Mouse (Mus musculus) kidney, embryonic 16.5 days (tissue): Measurements from ENCODE around the gene Zbtb17. TPM values are rescaled to one million over a fixed set of nuclear protein-coding genes. Genes with fewer than 3 reads are reported as not detected.

Source experiments
- ATAC-seq: fragments of 200-750 bp; cut with Nextera tagmentation; 2 replicates; pipeline ENCODE4 v1.8.0; 2017; ENCODE audit warnings: moderate TSS enrichment; ENCODE audit not compliant: low FRiP score, low TSS enrichment
- H3K27ac ChIP-seq: fragments of 300-500 bp; sonication (generic); 2 replicates; pipeline ENCODE4 v1.5.1; 2014; ENCODE audit warnings: low read length
- H3K27me3 ChIP-seq: fragments of 300-500 bp; sonication (generic); 2 replicates; pipeline ENCODE4 v1.6.1; 2014; ENCODE audit warnings: low read length, control low read depth, mixed read lengths; ENCODE audit not compliant: insufficient read depth
- H3K36me3 ChIP-seq: fragments of 300-500 bp; sonication (generic); 2 replicates; pipeline ENCODE4 v1.6.1; 2014; ENCODE audit warnings: low read length, control low read depth, mixed read lengths; ENCODE audit not compliant: insufficient read depth
- H3K4me1 ChIP-seq: fragments of 300-500 bp; sonication (generic); 2 replicates; pipeline ENCODE4 v1.6.1; 2014; ENCODE audit warnings: low read length, control low read depth, mixed read lengths; ENCODE audit not compliant: insufficient read depth
- H3K4me2 ChIP-seq: fragments of 300-500 bp; sonication (generic); replicated peaks from 2 replicates; pipeline ENCODE4 v1.6.1; 2014; ENCODE audit warnings: low read depth, low read length
- H3K4me3 ChIP-seq: fragments of 300-500 bp; sonication (generic); 2 replicates; pipeline ENCODE4 v1.5.1; 2014; ENCODE audit warnings: mild to moderate bottlenecking, low read length
- H3K9ac ChIP-seq: fragments of 300-500 bp; sonication (generic); replicated peaks from 2 replicates; pipeline ENCODE4 v1.6.1; 2014; ENCODE audit warnings: low read length
- H3K9me3 ChIP-seq: fragments of 300-500 bp; sonication (generic); 2 replicates; pipeline ENCODE4 v1.6.1; 2016; ENCODE audit warnings: low read length, control low read depth
- WGBS: fragments of 180-500 bp; shearing (Covaris S2); extraction: QIAGEN DNeasy Blood & Tissue Kit; methylation state at CpG from one replicate; pipeline ENCODE4 v1.1.7; 2014; 5-methylcytosine and 5-hydroxymethylcytosine counted together
- polyA plus RNA-seq: library from polyadenylated mRNA; unstranded; fragments of >200 nt; fragmentation: Nextera tagmentation; extraction: Ambion mirVana; gene quantifications from 2 replicates; pipeline ENCODE4 v1.2.1, GENCODE M21; 2015

Gene Zbtb17
- polyA plus RNA-seq, result 41.7 and 43.1 TPM in 2 replicates

DNA sequence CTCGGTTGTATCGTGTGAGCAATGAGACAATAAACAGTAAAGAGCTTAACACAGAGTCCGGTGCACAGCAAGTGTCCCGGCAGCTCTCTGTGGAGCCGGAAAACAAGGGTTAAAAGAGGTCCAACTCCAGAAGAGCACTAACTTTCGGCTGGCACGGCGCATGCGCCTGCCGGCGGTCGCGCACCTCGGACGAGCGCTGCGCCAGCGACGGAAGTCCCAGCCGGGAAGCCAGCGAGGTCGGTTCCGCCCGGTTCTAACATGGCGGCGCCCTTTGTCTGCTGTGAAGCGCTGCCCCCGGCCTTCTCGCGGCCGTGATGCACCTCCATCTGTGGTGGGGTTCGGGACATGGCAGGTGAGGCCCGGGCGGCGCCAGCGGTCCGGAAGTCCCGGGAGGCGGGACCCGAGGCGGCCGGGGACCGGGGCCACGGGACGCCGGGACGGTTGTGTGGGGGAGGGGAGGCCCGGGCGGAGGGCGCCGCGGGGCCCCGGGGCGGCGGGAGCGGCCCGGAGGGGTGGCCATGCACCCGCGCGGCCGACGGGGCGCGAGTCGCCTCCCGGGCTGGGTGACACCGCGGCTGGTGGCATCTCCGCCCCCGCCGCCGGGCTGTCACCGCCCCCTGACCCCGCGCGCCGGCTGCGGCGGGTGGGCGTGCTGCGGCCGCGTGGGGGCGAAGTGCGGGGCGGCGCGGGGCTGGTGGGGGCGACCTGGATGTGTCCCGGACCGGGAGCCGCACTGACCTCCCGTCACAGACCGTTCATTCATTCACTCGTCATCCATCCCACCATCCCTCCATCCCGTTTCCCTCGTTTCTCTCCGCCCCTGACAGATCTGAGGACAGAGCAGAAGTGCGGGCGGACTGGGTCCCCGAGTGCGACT is at the start of gene Zbtb17:
TSS of gene Zbtb17 (plus strand) at position 204 of the 877 bp plus-strand sequence.
- H3K9me3 ChIP-seq, result no peaks in the 10 kb centered on the region
- under 1% methylated on average over 84 of the region's 102 CpGs for WGBS
- H3K27me3 ChIP-seq, result no peaks in the 10 kb centered on the region
- peak within 1 kb of the TSS; percentile 83 for H3K4me2 ChIP-seq
- H3K4me3 ChIP-seq, result peak within 1 kb of the TSS; percentile 98
- peaks cover 21% of the 10 kb centered on the region for H3K4me1 ChIP-seq
- peak; percentile 91 for ATAC-seq
- H3K27ac ChIP-seq, result peak within 1 kb of the TSS; percentile 71
- peak within 1 kb of the TSS; percentile 99 for H3K9ac ChIP-seq
- H3K36me3 ChIP-seq, result peaks cover 26% of the 10 kb centered on the region

DNA sequence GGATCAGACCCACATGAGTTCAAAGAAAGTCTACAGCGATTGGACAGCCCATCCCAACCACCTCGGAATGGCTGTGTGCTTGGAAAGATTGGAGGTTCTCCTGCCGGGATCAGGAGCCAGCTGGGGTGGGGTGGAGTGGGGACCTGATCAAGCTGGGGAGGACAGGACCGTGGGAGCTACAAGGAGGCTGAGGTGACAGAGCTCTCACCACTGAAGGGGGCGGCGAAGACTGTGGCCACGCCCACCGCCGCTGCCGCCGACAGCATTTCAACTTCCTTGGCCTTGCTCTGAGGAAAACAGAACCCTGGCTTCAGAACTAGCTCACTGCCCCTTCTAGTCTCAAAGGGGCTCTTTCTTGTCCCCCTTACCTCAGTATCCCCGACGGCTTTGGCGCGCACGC is 49.7 kb upstream of the Zbtb17 start:
- 0 out of 2 replicates have a peak overlapping the region, but pooled peaks have one; percentile 15 for H3K4me3 ChIP-seq
- no peaks in the 10 kb centered on the region for H3K36me3 ChIP-seq
- peaks cover 12% of the 10 kb centered on the region for H3K4me1 ChIP-seq
- H3K4me2 ChIP-seq, result peak overlapping the region; percentile 36
- 17% methylated on average over 16 of the region's 16 CpGs for WGBS
- ATAC-seq, result 0 out of 2 replicates have a peak, but pooled peaks have one; percentile 26
- H3K27ac ChIP-seq, result no peak overlapping the region
- no peak overlapping the region for H3K9ac ChIP-seq
- H3K27me3 ChIP-seq, result no peaks in the 10 kb centered on the region
- no peaks in the 10 kb centered on the region for H3K9me3 ChIP-seq

DNA sequence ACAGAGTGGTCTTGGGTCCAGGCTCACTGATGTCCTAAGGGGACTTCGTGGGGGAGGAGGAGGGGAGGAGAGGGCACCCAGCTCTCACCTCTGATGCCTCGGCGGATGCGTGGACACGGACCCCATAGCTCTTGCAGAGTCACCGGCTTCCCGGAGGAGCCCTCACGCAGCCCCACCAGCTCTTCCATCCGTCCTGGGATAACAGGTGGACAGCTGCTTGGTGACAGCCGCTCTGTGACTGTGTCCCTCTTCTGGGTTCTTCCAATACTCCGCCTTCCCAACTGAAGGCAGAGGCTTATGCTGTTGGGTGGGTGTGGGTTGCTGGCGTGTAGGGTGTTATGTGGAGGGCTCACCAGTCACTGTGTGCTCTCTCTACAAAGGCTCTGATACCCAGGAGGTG is 46.6 kb upstream of the Zbtb17 start:
- Histone ChIP-seq H3K9ac (peak overlapping the region; percentile 31; the same call in 1 of the 2 replicates), H3K4me1 (peaks cover 12% of the 10 kb centered on the region), H3K4me2 (0 out of 2 replicates have a peak overlapping the region, but pooled peaks have one; percentile 19), H3K36me3 (no peaks in the 10 kb centered on the region), H3K27ac (no peak overlapping the region), H3K27me3 (no peaks in the 10 kb centered on the region), H3K9me3 (no peaks in the 10 kb centered on the region), H3K4me3 (no peak overlapping the region)
- 68% methylated on average over 12 of the region's 12 CpGs for WGBS
- no peak for ATAC-seq

DNA sequence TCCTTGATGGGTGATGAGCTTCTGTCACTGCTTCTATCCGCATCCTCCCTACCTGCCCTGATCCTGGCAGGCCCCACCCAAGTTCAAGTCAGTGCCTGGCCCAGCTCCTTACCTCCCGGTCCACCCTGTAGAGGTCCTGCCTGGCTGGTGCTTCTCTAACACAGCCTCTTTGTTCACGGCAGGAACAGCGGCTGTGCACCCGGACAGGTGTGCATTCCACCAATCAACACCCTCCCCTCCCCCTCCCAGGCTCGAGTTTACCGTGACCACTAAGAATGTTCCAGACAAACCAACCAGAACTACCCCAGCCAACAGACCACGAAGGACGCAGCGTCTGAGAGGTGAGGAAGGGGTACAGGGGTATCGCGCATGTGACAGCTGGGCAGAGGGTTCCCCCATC is 45.9 kb upstream of the Zbtb17 start, which contains the start of gene Clcnka:
TSS of gene Clcnka (minus strand) at position 180 of the 400 bp plus-strand sequence.
- Histone ChIP-seq H3K27ac (no peak within 1 kb of the TSS), H3K4me1 (peaks cover 12% of the 10 kb centered on the region), H3K4me3 (no peak within 1 kb of the TSS), H3K4me2 (peak within 1 kb of the TSS; percentile 19; the same call in 1 of the 2 replicates), H3K27me3 (no peaks in the 10 kb centered on the region), H3K36me3 (no peaks in the 10 kb centered on the region), H3K9me3 (no peaks in the 10 kb centered on the region), H3K9ac (peak within 1 kb of the TSS; percentile 31; the same call in 1 of the 2 replicates)
- ATAC-seq, result peak; percentile 71
- 43% methylated on average over 12 of the region's 12 CpGs for WGBS

DNA sequence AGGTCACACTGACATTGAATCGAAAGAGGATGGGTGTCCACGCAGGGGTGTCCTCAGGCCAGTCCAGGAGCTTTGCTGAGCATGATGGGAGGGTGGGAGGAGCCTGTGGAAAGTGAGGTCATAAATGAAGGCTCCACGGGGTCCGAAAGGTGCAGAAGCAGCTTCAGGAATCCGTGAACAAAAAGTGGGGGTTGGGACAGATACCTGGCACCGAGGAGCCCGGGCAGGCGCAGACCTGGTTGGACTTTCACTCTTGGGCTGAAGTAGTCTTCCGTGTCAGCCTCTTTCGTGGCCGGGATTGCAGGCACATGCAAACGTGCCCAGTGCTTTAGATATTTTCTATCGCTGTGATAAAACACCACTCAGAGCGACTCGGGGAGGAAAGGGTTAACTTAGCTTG is 44.3 kb upstream of the Zbtb17 start:
- no peaks in the 10 kb centered on the region for H3K9me3 ChIP-seq
- no peaks in the 10 kb centered on the region for H3K27me3 ChIP-seq
- no peak overlapping the region for H3K9ac ChIP-seq
- no peak overlapping the region for H3K27ac ChIP-seq
- H3K4me1 ChIP-seq, result peaks cover 5% of the 10 kb centered on the region; the same call in 1 of the 2 replicates
- no peak for ATAC-seq
- no peak overlapping the region for H3K4me3 ChIP-seq
- no peak overlapping the region for H3K4me2 ChIP-seq
- WGBS, result 80% methylated on average over 15 of the region's 15 CpGs
- H3K36me3 ChIP-seq, result no peaks in the 10 kb centered on the region

DNA sequence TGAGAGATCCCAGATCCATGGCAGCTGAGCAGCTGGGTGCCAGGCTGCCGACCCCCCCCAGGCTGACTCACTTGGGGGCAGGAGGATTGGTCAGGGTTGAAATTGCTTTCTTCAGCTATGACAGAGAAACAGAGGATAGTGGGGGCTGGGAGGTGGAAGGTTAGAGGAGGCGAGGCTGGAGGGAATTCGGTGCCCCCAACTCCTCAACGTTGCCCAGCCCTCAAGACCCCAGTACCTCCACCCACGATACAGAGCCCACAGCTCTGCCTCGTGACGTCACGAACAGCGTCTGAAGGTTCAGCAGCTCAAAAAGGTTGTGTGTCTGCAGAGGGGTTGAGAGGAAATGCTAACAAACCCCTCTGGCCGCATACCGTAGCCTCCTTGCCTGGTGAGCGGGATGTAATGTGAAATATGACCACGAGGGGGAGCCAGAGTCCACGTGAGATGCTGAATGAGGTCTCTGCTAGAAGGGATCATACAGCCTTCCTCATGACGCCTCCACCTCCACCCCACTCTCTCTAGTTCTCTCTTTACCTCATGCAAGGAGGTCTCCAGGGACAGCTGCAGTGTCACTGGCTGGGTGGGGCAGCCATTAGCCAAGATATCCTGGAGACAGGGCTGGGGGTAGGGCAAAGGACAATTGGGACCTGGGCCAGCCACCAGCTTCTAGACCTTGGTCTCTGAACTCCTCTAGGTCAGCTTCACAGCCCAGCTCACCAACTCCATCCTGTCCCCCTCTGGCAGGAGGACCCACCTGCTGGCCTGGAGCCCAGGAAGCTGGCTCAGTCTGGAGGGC is 39.7 kb upstream of the Zbtb17 start:
- Histone ChIP-seq H3K27ac (no peak overlapping the region), H3K4me3 (no peak overlapping the region; the same call in 1 of the 2 replicates), H3K9ac (peak overlapping the region; percentile 54; the same call in 1 of the 2 replicates), H3K4me2 (peak overlapping the region; percentile 38), H3K36me3 (no peaks in the 10 kb centered on the region), H3K4me1 (no peaks in the 10 kb centered on the region), H3K27me3 (no peaks in the 10 kb centered on the region), H3K9me3 (no peaks in the 10 kb centered on the region)
- WGBS, result 14% methylated on average over 15 of the region's 15 CpGs
- ATAC-seq, result peak; percentile 78

DNA sequence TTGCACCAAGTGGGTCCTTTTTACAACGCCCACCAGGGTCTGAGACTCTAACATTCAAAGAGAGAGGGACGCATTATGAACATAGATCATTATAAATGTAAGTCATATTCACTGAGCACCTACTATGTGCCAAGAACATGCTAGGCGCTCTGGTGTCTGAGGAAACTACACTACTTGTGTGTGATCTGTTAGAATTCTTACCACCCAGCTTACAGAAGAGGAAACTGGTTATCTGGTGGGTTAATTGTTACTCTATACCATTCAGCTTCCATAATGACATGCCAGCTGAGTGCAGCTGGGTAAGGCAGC is 39.2 kb upstream of the Zbtb17 start:
- no peak overlapping the region for H3K27ac ChIP-seq
- H3K27me3 ChIP-seq, result no peaks in the 10 kb centered on the region
- 86% methylated on average over 3 of the region's 3 CpGs for WGBS
- H3K4me3 ChIP-seq, result no peak overlapping the region
- no peak for ATAC-seq
- H3K4me2 ChIP-seq, result no peak overlapping the region
- H3K9me3 ChIP-seq, result no peaks in the 10 kb centered on the region
- no peak overlapping the region for H3K9ac ChIP-seq
- no peaks in the 10 kb centered on the region for H3K4me1 ChIP-seq
- H3K36me3 ChIP-seq, result no peaks in the 10 kb centered on the region

DNA sequence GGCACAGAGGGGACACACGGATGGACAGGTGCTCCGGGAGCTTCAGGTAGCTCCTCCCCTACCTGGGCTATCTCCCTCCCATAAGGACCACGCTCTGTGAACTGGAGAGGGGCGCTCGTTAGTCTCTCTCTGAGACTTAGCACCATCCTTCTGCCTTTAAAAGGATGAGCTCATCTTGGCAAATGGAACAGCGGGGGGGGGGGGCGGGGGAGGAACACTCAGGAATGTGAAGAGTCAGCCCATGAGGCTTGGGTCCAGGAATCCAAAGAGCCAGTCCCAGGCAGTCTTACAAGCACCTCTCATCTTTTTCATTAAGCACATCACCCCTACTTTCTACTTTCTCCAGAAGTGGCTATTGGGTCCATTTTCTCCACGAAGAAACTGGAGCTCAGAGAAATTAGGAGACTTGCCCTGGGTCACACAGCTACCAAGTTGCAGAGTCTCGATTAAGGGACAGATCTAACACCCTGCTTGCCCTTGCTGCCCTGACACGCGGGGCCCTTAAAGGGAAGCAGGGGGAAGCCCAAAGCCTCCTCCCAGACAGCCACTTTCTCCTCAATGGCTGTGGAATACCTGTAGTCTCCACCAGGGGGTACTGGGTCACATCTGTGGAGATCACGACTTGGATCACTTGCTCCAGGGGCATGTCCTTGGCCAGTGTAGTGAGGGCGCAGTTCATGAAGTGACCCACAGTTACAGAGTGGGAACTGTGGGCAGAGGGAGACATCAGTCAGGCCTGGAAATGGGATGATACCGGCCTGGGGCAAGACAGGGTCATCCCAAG is 37.7 kb upstream of the Zbtb17 start:
- 38% methylated on average over 13 of the region's 14 CpGs for WGBS
- no peak overlapping the region for H3K27ac ChIP-seq
- H3K36me3 ChIP-seq, result no peaks in the 10 kb centered on the region
- no peak; the same call in 1 of the 2 replicates for ATAC-seq
- H3K4me3 ChIP-seq, result no peak overlapping the region
- H3K9ac ChIP-seq, result no peak overlapping the region
- no peaks in the 10 kb centered on the region for H3K4me1 ChIP-seq
- no peaks in the 10 kb centered on the region for H3K9me3 ChIP-seq
- H3K4me2 ChIP-seq, result no peak overlapping the region
- H3K27me3 ChIP-seq, result no peaks in the 10 kb centered on the region

DNA sequence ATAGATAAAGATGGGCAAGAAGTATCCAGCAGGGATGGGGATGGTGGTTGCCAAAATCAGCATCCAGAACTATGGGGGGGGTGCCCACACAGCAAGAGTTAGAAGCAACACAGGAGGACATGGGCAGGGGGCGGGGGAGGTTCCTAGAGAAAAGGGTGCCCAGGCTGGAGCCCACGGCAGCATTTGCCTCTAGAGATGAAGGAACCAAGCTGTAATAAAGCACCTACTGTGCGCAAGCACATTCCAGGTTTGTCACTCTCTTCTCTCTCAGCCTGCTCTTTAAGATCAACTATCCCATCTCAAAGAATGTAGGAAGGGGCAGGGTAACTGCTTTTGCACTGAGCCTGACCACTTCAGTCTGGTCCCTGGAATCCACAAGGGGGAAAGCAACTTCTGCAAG is 35.9 kb upstream of the Zbtb17 start:
- no peaks in the 10 kb centered on the region for H3K27me3 ChIP-seq
- H3K4me3 ChIP-seq, result no peak overlapping the region
- no peaks in the 10 kb centered on the region for H3K4me1 ChIP-seq
- ATAC-seq, result no peak
- 84% methylated on average over 3 of the region's 3 CpGs for WGBS
- no peak overlapping the region for H3K9ac ChIP-seq
- H3K9me3 ChIP-seq, result no peaks in the 10 kb centered on the region
- H3K27ac ChIP-seq, result no peak overlapping the region
- H3K4me2 ChIP-seq, result no peak overlapping the region
- no peaks in the 10 kb centered on the region for H3K36me3 ChIP-seq
